Mouse (Mus musculus) intestine, postnatal 0 days (tissue): ENCODE data around the gene Btbd35f25. TPM values are rescaled to one million over a fixed set of nuclear protein-coding genes. Genes with fewer than 3 reads are reported as not detected.
"Not testable (repeated sequence)": the region's sequence is repeated elsewhere in the genome, so short reads cannot be mapped to it uniquely, and the experiment has no call there.

Experiments
- ATAC-seq: fragments of 200-750 bp; cut with Nextera tagmentation; 2 replicates; pipeline ENCODE4 v1.8.0; 2017; ENCODE audit warnings: mild to moderate bottlenecking, moderate TSS enrichment, moderate library complexity
- H3K27ac ChIP-seq: fragments of 300-500 bp; sonication (generic); 2 replicates; pipeline ENCODE4 v1.5.1; 2014; ENCODE audit warnings: mild to moderate bottlenecking, low read depth, low read length, moderate library complexity
- H3K27me3 ChIP-seq: fragments of 300-500 bp; sonication (generic); replicated peaks from 2 replicates; pipeline ENCODE4 v1.6.1; 2014; ENCODE audit warnings: low read length, mixed read lengths; ENCODE audit not compliant: control insufficient read depth, insufficient read depth
- H3K36me3 ChIP-seq: fragments of 300-500 bp; sonication (generic); 2 replicates; pipeline ENCODE4 v1.6.1; 2014; ENCODE audit warnings: mild to moderate bottlenecking, moderate library complexity; ENCODE audit not compliant: control insufficient read depth, insufficient read depth
- H3K4me1 ChIP-seq: fragments of 300-500 bp; sonication (generic); replicated peaks from 2 replicates; pipeline ENCODE4 v1.6.1; 2014; ENCODE audit warnings: antibody characterized with exemption, low read length, mixed read lengths; ENCODE audit not compliant: control insufficient read depth, insufficient read depth
- H3K4me2 ChIP-seq: fragments of 300-500 bp; sonication (generic); replicated peaks from 2 replicates; pipeline ENCODE4 v1.6.1; 2014; ENCODE audit warnings: low read depth, mild to moderate bottlenecking, moderate library complexity
- H3K4me3 ChIP-seq: fragments of 300-500 bp; sonication (generic); 2 replicates; pipeline ENCODE4 v1.5.1; 2014; ENCODE audit warnings: low read depth, low read length
- H3K9ac ChIP-seq: fragments of 300-500 bp; sonication (generic); 2 replicates; pipeline ENCODE4 v1.6.1; 2014; ENCODE audit warnings: mild to moderate bottlenecking, low read depth, low read length
- H3K9me3 ChIP-seq: fragments of 300-500 bp; sonication (generic); 2 replicates; pipeline ENCODE4 v1.6.1; 2016; ENCODE audit warnings: mixed run types; ENCODE audit not compliant: control insufficient read depth
- CTCF ChIP-seq: sonication (generic); IDR thresholded peaks from 2 replicates; pipeline ENCODE4 v1.5.1; 2016; ENCODE audit warnings: low read depth, mild to moderate bottlenecking, control low read depth, antibody characterized with exemption, moderate library complexity
- WGBS: fragments of 180-500 bp; shearing (Covaris S2); extraction: QIAGEN DNeasy Blood & Tissue Kit; methylation state at CpG from one replicate; pipeline ENCODE4 v1.1.7; 2014; 5-methylcytosine and 5-hydroxymethylcytosine counted together
- polyA plus RNA-seq: library from polyadenylated mRNA; unstranded; fragments of >200 nt; fragmentation: Nextera tagmentation; extraction: Ambion mirVana; gene quantifications from 2 replicates; pipeline ENCODE4 v1.2.1, GENCODE M21; 2015

Btbd35f25 gene
- not detected in 2 replicates for polyA plus RNA-seq

DNA sequence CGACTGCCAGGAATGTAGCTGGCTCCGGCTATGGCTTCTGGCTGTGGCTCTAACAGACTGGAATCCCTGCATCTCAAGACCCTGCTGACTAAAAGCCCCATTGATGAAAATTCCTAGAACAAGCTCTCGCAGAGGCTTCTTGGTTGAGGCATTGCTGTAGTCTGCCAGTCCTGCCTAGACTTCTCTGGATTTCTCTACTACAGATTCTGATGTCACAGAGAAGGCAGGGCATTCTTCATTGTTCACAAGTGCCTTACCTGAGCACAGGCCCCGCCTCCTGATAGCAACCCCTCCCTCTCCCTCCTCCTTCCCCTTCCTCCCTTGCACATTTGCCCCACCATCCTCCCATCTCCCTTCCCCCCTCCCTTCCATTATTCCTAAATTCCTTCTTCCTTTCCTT is at the start of gene Btbd35f25:
Btbd35f25 (minus strand) TSS at position 101 of the 400 bp plus-strand sequence.
- not testable (repeated sequence) for H3K27me3 ChIP-seq, H3K27ac ChIP-seq, H3K9me3 ChIP-seq, H3K4me2 ChIP-seq, H3K4me3 ChIP-seq, H3K9ac ChIP-seq, ATAC-seq, H3K4me1 ChIP-seq, H3K36me3 ChIP-seq
- WGBS: 77% methylated on average over 3 of the region's 4 CpGs

DNA sequence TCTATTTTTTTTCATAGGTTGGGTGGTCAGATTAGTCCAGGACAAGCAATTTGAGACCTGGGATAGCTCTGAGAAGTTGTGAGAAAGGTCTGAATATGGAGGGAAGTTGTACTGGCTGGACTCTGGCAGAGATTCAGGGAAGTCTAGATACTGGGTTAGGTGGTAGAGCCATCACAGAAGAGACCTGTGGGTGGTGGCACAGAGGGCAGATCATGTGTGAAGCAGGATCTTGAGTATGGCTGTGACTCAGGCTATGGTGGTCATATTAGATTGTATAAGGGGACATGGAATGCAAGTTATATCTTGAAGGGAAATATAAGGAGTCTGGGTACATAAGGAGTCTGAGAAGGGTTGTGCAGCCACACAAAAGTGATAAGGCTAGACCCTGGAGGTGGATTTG is 49.3 kb upstream of the Btbd35f25 start:
- H3K4me2 ChIP-seq: no peak overlapping the region
- peaks cover 79% of the 10 kb centered on the region for H3K9me3 ChIP-seq
- no peak for TF ChIP-seq CTCF
- no peaks in the 10 kb centered on the region for H3K4me1 ChIP-seq
- H3K27me3 ChIP-seq: no peaks in the 10 kb centered on the region
- H3K9ac ChIP-seq: no peak overlapping the region
- H3K4me3 ChIP-seq: no peak overlapping the region
- no peaks in the 10 kb centered on the region for H3K36me3 ChIP-seq
- ATAC-seq: no peak
- H3K27ac ChIP-seq: no peak overlapping the region

GRCm38 (mm10) chrX:31764001-31764400 is 47.0 kb upstream of the Btbd35f25 start:
- Histone ChIP-seq H3K4me3 (no peak overlapping the region), H3K4me1 (no peaks in the 10 kb centered on the region), H3K36me3 (no peaks in the 10 kb centered on the region), H3K9me3 (peaks cover 76% of the 10 kb centered on the region), H3K27me3 (no peaks in the 10 kb centered on the region), H3K4me2 (no peak overlapping the region), H3K9ac (no peak overlapping the region), H3K27ac (no peak overlapping the region)
- ATAC-seq: no peak
- no peak for TF ChIP-seq CTCF
- WGBS: 90% methylated on average over 1 of the region's 1 CpGs

- 86% methylated on average over 10 of the region's 10 CpGs for WGBS
- H3K9ac ChIP-seq: no peak overlapping the region
- no peak for ATAC-seq
Observed at GRCm38 (mm10) chrX:31745079-31745478, 28.1 kb upstream of the Btbd35f25 start.

GRCm38 (mm10) chrX:31736958-31737357 is 20.0 kb upstream of the Btbd35f25 start:
- Histone ChIP-seq H3K9me3 (peaks cover 25% of the 10 kb centered on the region), H3K27ac (no peak overlapping the region), H3K36me3 (no peaks in the 10 kb centered on the region), H3K4me2 (no peak overlapping the region), H3K4me3 (no peak overlapping the region), H3K9ac (no peak overlapping the region), H3K27me3 (no peaks in the 10 kb centered on the region), H3K4me1 (no peaks in the 10 kb centered on the region)
- ATAC-seq: no peak
- TF ChIP-seq CTCF: no peak
- 72% methylated on average over 6 of the region's 6 CpGs for WGBS

More at GRCm38 (mm10) chrX:31745079-31745478, 28.1 kb upstream of the Btbd35f25 start:
- Histone ChIP-seq H3K9me3 (peaks cover 25% of the 10 kb centered on the region), H3K4me3 (no peak overlapping the region), H3K4me2 (no peak overlapping the region), H3K27ac (no peak overlapping the region), H3K4me1 (no peaks in the 10 kb centered on the region), H3K27me3 (no peaks in the 10 kb centered on the region), H3K36me3 (no peaks in the 10 kb centered on the region)
- TF ChIP-seq CTCF: no peak

Other genes with a start within 250 kb of the Btbd35f25 start
- not detected in 2 replicates for gene Gm21883, start 142.9 kb downstream of the Btbd35f25 start, polyA plus RNA-seq
- not detected in 2 replicates for gene Spin2e, start 98.2 kb downstream of the Btbd35f25 start, polyA plus RNA-seq
- gene Gm21637, start 244.9 kb upstream of the Btbd35f25 start, polyA plus RNA-seq: not detected in 2 replicates